Comparison of ENCODE assay signal across 1 mouse cellular context in genomic region chr3:95159987-95160963, GRCm38 (mm10).
TF ChIP-seq lines count a peak whose summit lies in the region.

Gene Sema6c, plus strand, starts transcription at chr3:95160457.

TF ChIP-seq in CH12.LX, 34 proteins besides CTCF, POLR2A, EP300 and RAD21 (continued from another document):
- TF ChIP-seq MAX (IDR thresholded peaks at IDR 0.05; ENCODE audit: low read length): peak; percentile 52; the same call in 1 of the 2 replicates
